Mouse (Mus musculus): ENCODE results near the gene Tia1. TPM values are rescaled to one million over a fixed set of nuclear protein-coding genes. Genes with fewer than 3 reads are reported as not detected.
"Not testable (repeated sequence)": the region's sequence is repeated elsewhere in the genome, so short reads cannot be mapped to it uniquely, and the experiment has no call there.

Gene Tia1
- polyA plus RNA-seq, 1 experiment from 2014 or later = 326 TPM

GRCm38 (mm10) chr6:86370093-86370713 is 33.8 kb upstream of the Tia1 start:
- peak overlapping the region; percentile 74 for H3K9ac ChIP-seq
- peak overlapping the region; percentile 95 for H3K27ac ChIP-seq (replicated peaks)
- H3K9me3 ChIP-seq = no peaks in the 10 kb centered on the region
- peak overlapping the region; percentile 64 for H3K4me2 ChIP-seq
- H3K4me3 ChIP-seq = peak overlapping the region; percentile 76
- H3K27me3 ChIP-seq = no peaks in the 10 kb centered on the region
- peaks cover 38% of the 10 kb centered on the region for H3K4me1 ChIP-seq (replicated peaks)
- H3K36me3 ChIP-seq = peaks cover 15% of the 10 kb centered on the region
- 62% methylated on average over 3 of the region's 3 CpGs for WGBS
- ATAC-seq (ENCODE audit: low read depth) = no peak

- no peaks in the 10 kb centered on the region for H3K9me3 ChIP-seq
- peaks cover 15% of the 10 kb centered on the region for H3K36me3 ChIP-seq
- H3K27ac ChIP-seq (replicated peaks) = peak within 1 kb of the TSS; percentile 95
- 16% methylated on average over 15 of the region's 15 CpGs for WGBS
- H3K4me1 ChIP-seq (replicated peaks) = peaks cover 38% of the 10 kb centered on the region
- H3K27me3 ChIP-seq = no peaks in the 10 kb centered on the region
- H3K9ac ChIP-seq = peak within 1 kb of the TSS; percentile 84
- peak within 1 kb of the TSS; percentile 76 for H3K4me3 ChIP-seq
- H3K4me2 ChIP-seq = peak within 1 kb of the TSS; percentile 74
- ATAC-seq (ENCODE audit: low read depth) = peak; percentile 29; the same call in 1 of the 2 replicates
These were observed 33.2 kb upstream of the Tia1 start, which contains the start of gene Snrpg for GRCm38 (mm10) chr6:86370764-86371339. TSS of gene Snrpg (plus strand) at chr6:86371304.

- under 1% methylated on average over 50 of the region's 50 CpGs for WGBS
- no peaks in the 10 kb centered on the region for H3K27me3 ChIP-seq
- H3K27ac ChIP-seq (replicated peaks) = peak overlapping the region; percentile 95
- peaks cover 32% of the 10 kb centered on the region for H3K4me1 ChIP-seq (replicated peaks)
- peak overlapping the region; percentile 84 for H3K9ac ChIP-seq
- H3K4me3 ChIP-seq = peak overlapping the region; percentile 76
- no peaks in the 10 kb centered on the region for H3K9me3 ChIP-seq
- peak overlapping the region; percentile 74 for H3K4me2 ChIP-seq
- peak; percentile 97 for ATAC-seq (ENCODE audit: low read depth)
- H3K36me3 ChIP-seq = peaks cover 20% of the 10 kb centered on the region
These were observed 32.6 kb upstream of the Tia1 start for GRCm38 (mm10) chr6:86371340-86371911.

- H3K27ac ChIP-seq (replicated peaks) = peak overlapping the region; percentile 95; the same call in 1 of the 2 replicates
- WGBS = 5% methylated on average over 12 of the region's 12 CpGs
- H3K27me3 ChIP-seq = no peaks in the 10 kb centered on the region
- peaks cover 26% of the 10 kb centered on the region for H3K36me3 ChIP-seq
- peak overlapping the region; percentile 74 for H3K4me2 ChIP-seq
- H3K9me3 ChIP-seq = no peaks in the 10 kb centered on the region
- H3K9ac ChIP-seq = peak overlapping the region; percentile 84
- no peak for ATAC-seq (ENCODE audit: low read depth)
- peaks cover 26% of the 10 kb centered on the region for H3K4me1 ChIP-seq (replicated peaks)
- peak overlapping the region; percentile 76 for H3K4me3 ChIP-seq
These were observed 32.0 kb upstream of the Tia1 start for GRCm38 (mm10) chr6:86371950-86372516.

- Histone ChIP-seq H3K4me1 (replicated peaks) (peaks cover 25% of the 10 kb centered on the region), H3K4me3 (no peak overlapping the region), H3K9ac (no peak overlapping the region), H3K36me3 (peaks cover 35% of the 10 kb centered on the region), H3K27me3 (no peaks in the 10 kb centered on the region), H3K4me2 (no peak overlapping the region), H3K9me3 (no peaks in the 10 kb centered on the region), H3K27ac (replicated peaks) (no peak overlapping the region)
- ATAC-seq (ENCODE audit: low read depth) = no peak
- 94% methylated on average over 6 of the region's 6 CpGs for WGBS
These were observed 30.5 kb upstream of the Tia1 start for GRCm38 (mm10) chr6:86373556-86373955.

- Histone ChIP-seq H3K27ac (replicated peaks) (no peak overlapping the region), H3K4me2 (no peak overlapping the region), H3K9ac (no peak overlapping the region), H3K4me1 (replicated peaks) (peaks cover 3% of the 10 kb centered on the region), H3K4me3 (no peak overlapping the region), H3K9me3 (no peaks in the 10 kb centered on the region), H3K36me3 (peaks cover 42% of the 10 kb centered on the region), H3K27me3 (no peaks in the 10 kb centered on the region)
- WGBS = 90% methylated on average over 3 of the region's 3 CpGs
- ATAC-seq (ENCODE audit: low read depth) = no peak
These were observed 25.7 kb upstream of the Tia1 start for GRCm38 (mm10) chr6:86378341-86378740.

GRCm38 (mm10) chr6:86380112-86380511 is 23.9 kb upstream of the Tia1 start:
- not testable (repeated sequence) for H3K9ac ChIP-seq; H3K4me3 ChIP-seq; H3K27me3 ChIP-seq; H3K27ac ChIP-seq (replicated peaks); H3K4me1 ChIP-seq (replicated peaks); ATAC-seq (ENCODE audit: low read depth); H3K9me3 ChIP-seq; H3K4me2 ChIP-seq
- peaks cover 46% of the 10 kb centered on the region for H3K36me3 ChIP-seq
- WGBS = 71% methylated on average over 8 of the region's 8 CpGs

GRCm38 (mm10) chr6:86382551-86382950 is 21.5 kb upstream of the Tia1 start:
- Histone ChIP-seq H3K4me1 (replicated peaks) (no peaks in the 10 kb centered on the region; the same call in 1 of the 2 replicates), H3K27me3 (no peaks in the 10 kb centered on the region), H3K4me3 (no peak overlapping the region), H3K36me3 (peaks cover 49% of the 10 kb centered on the region), H3K4me2 (no peak overlapping the region), H3K9ac (no peak overlapping the region), H3K9me3 (no peaks in the 10 kb centered on the region), H3K27ac (replicated peaks) (no peak overlapping the region)
- ATAC-seq (ENCODE audit: low read depth) = no peak

GRCm38 (mm10) chr6:86383370-86383769 is 20.6 kb upstream of the Tia1 start:
- WGBS = 40% methylated on average over 16 of the region's 16 CpGs
- Histone ChIP-seq H3K4me1 (replicated peaks) (no peaks in the 10 kb centered on the region; the same call in 1 of the 2 replicates), H3K27me3 (no peaks in the 10 kb centered on the region), H3K27ac (replicated peaks) (no peak overlapping the region), H3K36me3 (peaks cover 49% of the 10 kb centered on the region), H3K9ac (no peak overlapping the region), H3K4me3 (no peak overlapping the region), H3K4me2 (no peak overlapping the region), H3K9me3 (no peaks in the 10 kb centered on the region)
- ATAC-seq (ENCODE audit: low read depth) = no peak

GRCm38 (mm10) chr6:86384692-86385091 is 19.3 kb upstream of the Tia1 start:
- Histone ChIP-seq H3K4me2 (no peak overlapping the region), H3K9ac (no peak overlapping the region), H3K27ac (replicated peaks) (no peak overlapping the region), H3K27me3 (no peaks in the 10 kb centered on the region), H3K9me3 (no peaks in the 10 kb centered on the region), H3K4me1 (replicated peaks) (no peaks in the 10 kb centered on the region; the same call in 1 of the 2 replicates), H3K4me3 (no peak overlapping the region), H3K36me3 (peaks cover 49% of the 10 kb centered on the region)
- no peak for ATAC-seq (ENCODE audit: low read depth)
- WGBS = 62% methylated on average over 4 of the region's 4 CpGs

- H3K9me3 ChIP-seq = no peaks in the 10 kb centered on the region
- no peak overlapping the region for H3K4me2 ChIP-seq
- H3K4me1 ChIP-seq (replicated peaks) = no peaks in the 10 kb centered on the region; the same call in 1 of the 2 replicates
- no peaks in the 10 kb centered on the region for H3K27me3 ChIP-seq
- H3K36me3 ChIP-seq = peaks cover 55% of the 10 kb centered on the region
- H3K4me3 ChIP-seq = no peak overlapping the region
- no peak overlapping the region for H3K9ac ChIP-seq
- 85% methylated on average over 5 of the region's 5 CpGs for WGBS
- ATAC-seq (ENCODE audit: low read depth) = no peak
- no peak overlapping the region for H3K27ac ChIP-seq (replicated peaks)
These were observed 18.5 kb upstream of the Tia1 start for GRCm38 (mm10) chr6:86385362-86386104.

- Histone ChIP-seq H3K4me1 (replicated peaks) (no peaks in the 10 kb centered on the region; the same call in 1 of the 2 replicates), H3K9me3 (no peaks in the 10 kb centered on the region), H3K4me3 (no peak overlapping the region), H3K36me3 (peaks cover 71% of the 10 kb centered on the region), H3K27ac (replicated peaks) (no peak overlapping the region), H3K9ac (no peak overlapping the region), H3K4me2 (no peak overlapping the region), H3K27me3 (no peaks in the 10 kb centered on the region)
- WGBS = 83% methylated on average over 12 of the region's 12 CpGs
- ATAC-seq (ENCODE audit: low read depth) = no peak
These were observed 16.7 kb upstream of the Tia1 start for GRCm38 (mm10) chr6:86387313-86387712.

Data from neural tube, embryonic 13.5 days (tissue).